Mouse (Mus musculus) urinary bladder, adult 2 months (tissue): ENCODE results near the gene Pitpnm3. TPM values are rescaled to one million over a fixed set of nuclear protein-coding genes. Genes with fewer than 3 reads are reported as not detected.

Experiments used
- DNase-seq: peaks from one replicate; pipeline ENCODE4 v3.0.0; 2022; ENCODE audit warnings: low spot score
- polyA plus RNA-seq: library from polyadenylated mRNA; depleted of rRNA; stranded (reverse); fragments of >200 nt; gene quantifications from 2 replicates; pipeline ENCODE4 v1.2.3, GENCODE M21; 2012; rRNA removed

Pitpnm3 gene
- polyA plus RNA-seq, 1 experiment = 9.9 TPM

- no peak for DNase-seq
These were observed 112.8 kb downstream of the Pitpnm3 start for GRCm38 (mm10) chr11:72022827-72023226.

GRCm38 (mm10) chr11:72021015-72021414, 114.6 kb downstream of the Pitpnm3 start:
- no peak for DNase-seq

- DNase-seq = no peak
These were observed 118.4 kb downstream of the Pitpnm3 start for GRCm38 (mm10) chr11:72017253-72017601.

GRCm38 (mm10) chr11:72016518-72017252, 118.9 kb downstream of the Pitpnm3 start:
- no peak for DNase-seq

- DNase-seq = no peak
These were observed 120.9 kb downstream of the Pitpnm3 start for GRCm38 (mm10) chr11:72014674-72015073.

GRCm38 (mm10) chr11:72011955-72012354, 123.6 kb downstream of the Pitpnm3 start:
- no peak for DNase-seq

GRCm38 (mm10) chr11:72010940-72011722, 124.4 kb downstream of the Pitpnm3 start:
- DNase-seq = no peak

- DNase-seq = no peak
These were observed 125.2 kb downstream of the Pitpnm3 start for GRCm38 (mm10) chr11:72010367-72010766.

- DNase-seq = no peak
These were observed 130.0 kb downstream of the Pitpnm3 start for GRCm38 (mm10) chr11:72005547-72005946.

GRCm38 (mm10) chr11:72003171-72003570, 132.4 kb downstream of the Pitpnm3 start:
- no peak for DNase-seq

- DNase-seq = no peak
These were observed 133.3 kb downstream of the Pitpnm3 start for GRCm38 (mm10) chr11:72002138-72002853.

- no peak for DNase-seq
These were observed 135.4 kb downstream of the Pitpnm3 start for GRCm38 (mm10) chr11:72000194-72000593.

Other genes starting within 250 kb of the Pitpnm3 start
- gene Aipl1, start 98.3 kb downstream of the Pitpnm3 start, polyA plus RNA-seq = 0.32 and 0.41 TPM in 2 replicates
- gene Pimreg, start 93.7 kb downstream of the Pitpnm3 start, polyA plus RNA-seq = 2.8 and 3.2 TPM in 2 replicates
- gene Gm43951, start 71.1 kb upstream of the Pitpnm3 start, polyA plus RNA-seq = 0.43 and 0.84 TPM in 2 replicates
- gene 4933427D14Rik, start 71.7 kb upstream of the Pitpnm3 start, polyA plus RNA-seq = 10.7 and 10.8 TPM in 2 replicates
- 146 and 164 TPM in 2 replicates for gene Txndc17, start 71.8 kb upstream of the Pitpnm3 start, polyA plus RNA-seq
- 17.7 and 25.5 TPM in 2 replicates for gene Med31, start 79.8 kb upstream of the Pitpnm3 start, polyA plus RNA-seq
- 0.16 and 0.39 TPM in 2 replicates for gene Slc13a5, start 131.4 kb upstream of the Pitpnm3 start, polyA plus RNA-seq
- gene Xaf1, start 165.9 kb upstream of the Pitpnm3 start, polyA plus RNA-seq = 34.1 and 37.8 TPM in 2 replicates
- gene Fbxo39, start 178.7 kb upstream of the Pitpnm3 start, polyA plus RNA-seq = 0.07 and 0.10 TPM in 2 replicates
- 0.09 and 0.17 TPM in 2 replicates for gene Tekt1, start 226.7 kb upstream of the Pitpnm3 start, polyA plus RNA-seq